Mouse (Mus musculus) c-Kit-negative CD71-positive TER-119-positive erythroid progenitor cells, embryonic 14.5 days (primary cell): ENCODE results near the gene Slc4a3.

Experiments
- DNase-seq: peaks from one replicate; pipeline ENCODE4 v3.0.0-alpha.2; 2013; ENCODE audit warnings: low read depth, low spot score

Gene Slc4a3

GRCm38 (mm10) chr1:75521321-75522031 lies 24.6 kb upstream of the Slc4a3 start, which contains the start of gene Stk11ip:
TSS of gene Stk11ip (plus strand) at chr1:75521529.
- DNase-seq: peak; percentile 87

GRCm38 (mm10) chr1:75524679-75525078 lies 21.4 kb upstream of the Slc4a3 start:
- DNase-seq: no peak

DNA sequence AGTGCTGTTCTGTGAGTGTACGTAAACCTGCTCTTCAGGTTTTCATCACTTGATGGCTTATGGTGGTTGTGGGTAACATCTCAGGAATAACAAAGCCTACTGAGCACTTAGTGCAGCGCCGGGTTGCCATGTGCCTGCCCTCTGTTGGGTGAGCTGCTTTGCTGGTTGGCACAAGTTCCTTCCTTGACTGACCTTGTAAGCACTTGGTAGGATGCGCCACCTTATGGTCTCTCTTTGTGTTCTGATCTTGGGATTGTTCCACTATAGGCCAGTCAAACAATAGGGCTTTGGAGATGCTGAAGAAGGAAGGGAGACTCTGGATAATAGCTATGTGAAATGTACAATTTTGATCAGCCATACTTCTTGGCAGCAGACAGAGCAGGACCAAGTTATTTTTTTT lies 15.5 kb upstream of the Slc4a3 start:
- DNase-seq: no peak

GRCm38 (mm10) chr1:75532280-75533172 lies 13.5 kb upstream of the Slc4a3 start:
- no peak for DNase-seq

GRCm38 (mm10) chr1:75533325-75534252 lies 12.5 kb upstream of the Slc4a3 start:
- DNase-seq: no peak

- DNase-seq: no peak
Measured at GRCm38 (mm10) chr1:75537587-75537986, 8.5 kb upstream of the Slc4a3 start.

- DNase-seq: no peak
Measured at GRCm38 (mm10) chr1:75538597-75539190, 7.4 kb upstream of the Slc4a3 start.

GRCm38 (mm10) chr1:75541496-75541895 lies 4.6 kb upstream of the Slc4a3 start:
- DNase-seq: no peak

- DNase-seq: no peak
Measured at GRCm38 (mm10) chr1:75544351-75544750, 1.7 kb upstream of the Slc4a3 start.

GRCm38 (mm10) chr1:75547351-75547750 lies 1.3 kb downstream of the Slc4a3 start:
- DNase-seq: no peak

GRCm38 (mm10) chr1:75548083-75548482 lies 2.0 kb downstream of the Slc4a3 start:
- no peak for DNase-seq

DNA sequence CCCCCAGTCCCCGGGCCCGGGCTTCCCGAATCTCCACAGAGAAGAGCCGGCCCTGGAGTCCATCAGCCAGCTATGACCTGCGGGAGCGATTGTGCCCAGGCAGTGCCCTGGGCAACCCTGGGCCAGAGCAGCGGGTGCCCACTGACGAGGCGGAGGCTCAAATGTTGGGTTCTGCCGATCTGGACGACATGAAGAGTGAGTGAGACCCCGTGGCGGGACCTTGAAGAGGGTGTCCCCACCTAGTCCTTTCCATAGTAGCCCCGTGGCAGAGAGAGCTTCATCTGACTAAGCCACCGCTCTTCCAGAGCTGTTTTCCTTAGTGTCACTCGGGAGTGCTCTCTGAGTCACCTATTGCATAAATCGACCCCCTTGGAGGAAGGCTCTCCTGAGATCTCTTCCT lies 2.8 kb downstream of the Slc4a3 start:
- DNase-seq: no peak

DNA sequence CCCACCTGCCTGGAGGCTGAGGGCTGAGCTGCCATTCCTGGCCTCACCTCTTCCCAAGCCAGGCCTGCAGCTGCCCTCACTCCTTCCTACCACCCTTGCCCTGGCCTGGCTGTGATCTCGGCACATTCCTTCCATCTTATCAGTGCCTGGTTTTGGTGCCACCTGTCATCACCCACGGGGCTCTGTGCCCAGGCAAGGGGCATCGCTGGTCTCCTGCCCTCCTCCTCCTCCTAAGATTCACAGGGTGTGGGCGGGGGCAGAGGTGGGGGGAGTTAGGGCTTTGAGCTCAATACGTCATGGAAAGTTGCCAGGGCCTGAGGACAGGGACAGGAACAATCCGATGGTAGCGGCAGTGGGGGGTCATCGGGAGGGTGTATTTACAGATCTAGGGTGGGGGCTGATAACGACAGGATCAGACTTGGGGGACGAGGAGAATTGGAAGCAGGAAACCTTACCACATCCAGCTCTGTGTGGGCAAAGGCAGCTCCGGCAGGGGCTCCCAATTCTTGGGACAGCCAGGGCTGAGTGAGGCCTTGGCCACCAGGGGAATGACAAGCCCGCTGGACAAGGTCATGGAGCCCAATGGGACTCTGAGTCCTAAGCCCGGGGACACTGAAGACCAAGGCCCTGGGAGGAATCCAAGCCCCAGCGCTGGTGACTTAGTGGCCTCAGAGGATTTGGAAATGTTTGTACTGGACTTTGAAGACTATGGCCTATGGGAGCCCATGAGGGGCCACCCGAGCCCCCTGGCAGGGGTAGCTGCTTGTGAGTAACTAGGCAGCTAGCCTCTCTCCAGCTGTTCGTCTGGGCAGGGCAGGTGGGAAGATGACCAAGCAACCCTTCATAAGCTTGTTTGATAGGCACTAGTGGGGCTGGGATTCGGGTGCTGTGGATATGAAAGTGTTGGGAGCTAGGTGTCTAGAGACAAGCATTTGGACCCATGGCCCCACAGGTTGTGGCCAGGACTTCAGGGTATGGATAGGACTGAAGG lies 3.5 kb downstream of the Slc4a3 start:
- DNase-seq: no peak

GRCm38 (mm10) chr1:75550586-75550985 lies 4.5 kb downstream of the Slc4a3 start:
- DNase-seq: no peak

GRCm38 (mm10) chr1:75555680-75556079 lies 9.6 kb downstream of the Slc4a3 start:
- DNase-seq: no peak

GRCm38 (mm10) chr1:75556143-75556781 lies 10.2 kb downstream of the Slc4a3 start:
- no peak for DNase-seq

DNA sequence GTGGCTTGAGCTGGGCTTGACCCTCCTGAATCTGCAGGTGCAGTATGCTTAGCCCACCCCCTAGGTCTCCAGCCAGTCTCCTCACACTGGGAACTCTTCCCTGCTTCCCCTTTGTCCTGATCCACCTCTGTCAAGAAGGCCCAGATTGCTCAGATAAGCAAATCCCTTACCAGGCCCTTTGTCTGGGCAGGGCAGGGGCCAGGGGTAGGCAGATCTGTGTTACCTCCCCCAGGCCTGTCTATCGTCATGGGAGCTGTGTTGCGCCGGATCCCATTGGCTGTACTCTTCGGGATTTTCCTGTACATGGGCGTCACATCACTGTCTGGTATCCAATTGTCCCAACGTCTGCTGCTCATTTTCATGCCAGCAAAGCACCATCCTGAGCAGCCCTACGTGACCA lies 11.0 kb downstream of the Slc4a3 start:
- DNase-seq: no peak

GRCm38 (mm10) chr1:75558388-75559178 lies 12.5 kb downstream of the Slc4a3 start:
- DNase-seq: no peak
